Mouse (Mus musculus) pancreas, adult 10 weeks (tissue): ENCODE data around the gene Ctu2. TPM values are rescaled to one million over a fixed set of nuclear protein-coding genes. Genes with fewer than 3 reads are reported as not detected.

Experiments
- polyA plus RNA-seq: library from polyadenylated mRNA; stranded (reverse); fragments of 350-450 nt; fragmentation: Illumina TruSeq; extraction: RNeasy Lipid Tissue Mini Kit (QIAGEN cat#74804); gene quantifications from one replicate; pipeline ENCODE4 v1.2.3, GENCODE M21; 2015; ENCODE audit warnings: low read depth, low replicate concordance; ENCODE audit not compliant: insufficient read depth

The Ctu2 gene
- 6.3 TPM for polyA plus RNA-seq

GRCm38 (mm10) chr8:122475580-122476320 lies at the start of gene Ctu2, which contains the start of gene Rnf166:
TSS of gene Ctu2 (plus strand) at chr8:122476143.
TSS of gene Rnf166 (minus strand) at chr8:122476064.

GRCm38 (mm10) chr8:122432443-122433268 lies 43.3 kb upstream of the Ctu2 start, which contains the start of gene Cyba:
TSS of gene Cyba (minus strand) at chr8:122432930.

GRCm38 (mm10) chr8:122443262-122444006 lies 32.5 kb upstream of the Ctu2 start, which contains the start of gene Mvd:
TSS of gene Mvd (minus strand) at chr8:122443422.

GRCm38 (mm10) chr8:122460524-122461472 lies 15.1 kb upstream of the Ctu2 start, which contains the start of gene Snai3:
TSS of gene Snai3 (minus strand) at chr8:122460733.

Other genes with a start within 250 kb of the Ctu2 start
- 12.2 TPM for gene Zfpm1, start 194.0 kb upstream of the Ctu2 start, polyA plus RNA-seq
- gene Trhr2, start 115.4 kb upstream of the Ctu2 start, polyA plus RNA-seq: not detected
- gene Zc3h18, start 99.5 kb upstream of the Ctu2 start, polyA plus RNA-seq: 11.0 TPM
- not detected for gene Il17c, start 54.1 kb upstream of the Ctu2 start, polyA plus RNA-seq
- 26.7 TPM for gene Cyba, start 43.2 kb upstream of the Ctu2 start, polyA plus RNA-seq
- 4.5 TPM for gene Mvd, start 32.7 kb upstream of the Ctu2 start, polyA plus RNA-seq
- gene Snai3, start 15.4 kb upstream of the Ctu2 start, polyA plus RNA-seq: 0.68 TPM
- gene Rnf166, start 79 bp upstream of the Ctu2 start, polyA plus RNA-seq: 9.4 TPM
- 16.5 TPM for gene Piezo1, start 75.2 kb downstream of the Ctu2 start, polyA plus RNA-seq
- gene Cdt1, start 91.9 kb downstream of the Ctu2 start, polyA plus RNA-seq: 1.1 TPM
- 22.5 TPM for gene Aprt, start 100.8 kb downstream of the Ctu2 start, polyA plus RNA-seq
- gene Galns, start 135.3 kb downstream of the Ctu2 start, polyA plus RNA-seq: 1.8 TPM
- 17.6 TPM for gene Trappc2l, start 135.5 kb downstream of the Ctu2 start, polyA plus RNA-seq
- gene Pabpn1l, start 146.6 kb downstream of the Ctu2 start, polyA plus RNA-seq: not detected
- gene Cbfa2t3, start 223.0 kb downstream of the Ctu2 start, polyA plus RNA-seq: 11.7 TPM